ENCODE assay signal across 8 mouse cellular contexts in the genomic region with DNA sequence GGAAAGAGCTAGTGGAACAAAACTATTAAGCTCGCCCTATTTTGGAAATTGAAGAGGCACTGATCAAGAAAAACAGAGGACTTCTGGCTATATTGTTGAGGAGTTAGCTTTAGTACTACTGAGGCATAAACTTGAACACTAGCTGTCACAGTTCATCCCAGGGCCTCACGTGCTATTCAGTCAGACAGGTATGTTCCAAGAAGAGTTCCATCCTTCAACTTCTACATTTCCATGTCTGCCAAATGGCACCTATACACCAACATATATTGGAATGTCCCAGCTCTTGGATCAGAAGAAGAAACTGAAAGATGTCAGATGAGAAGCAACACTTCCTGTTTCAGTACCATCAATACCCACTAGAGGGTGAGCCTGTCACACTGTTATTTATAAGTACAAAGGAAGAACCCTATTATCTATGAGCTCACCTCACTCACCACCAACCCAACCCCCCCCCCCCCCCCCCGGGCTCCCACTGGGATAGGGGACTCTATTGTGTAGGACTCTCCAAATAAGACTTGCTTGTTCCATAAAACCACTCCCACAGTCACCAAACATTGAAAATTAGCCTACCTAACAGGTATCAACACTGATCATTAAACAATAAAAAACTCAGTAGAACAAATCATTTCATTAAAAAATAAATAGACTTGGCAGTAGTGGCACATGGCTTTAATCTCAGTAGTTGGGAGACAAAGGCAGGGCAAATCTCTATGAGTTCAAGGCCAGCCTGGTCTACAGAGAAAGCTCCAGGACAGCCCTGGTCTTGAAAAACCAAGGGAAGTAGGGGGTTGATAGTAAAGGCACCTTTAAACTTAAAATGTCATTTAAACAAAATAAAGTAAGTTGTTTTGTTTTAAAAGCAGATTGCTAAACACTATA. TPM values are rescaled to one million over a fixed set of nuclear protein-coding genes. Genes with fewer than 3 reads are reported as not detected.
DNase-seq lines count a peak whose midpoint lies in the region; ATAC-seq lines count a peak whose summit lies in the region.

No protein-coding gene starts in this region.

- H3K36me3 ChIP-seq in forebrain, embryonic 16.5 days (ENCODE audit: control insufficient read depth, insufficient read depth), result peaks cover 36% of the 10 kb centered on the region
- H3K36me3 ChIP-seq in intestine, embryonic 16.5 days (ENCODE audit: control insufficient read depth, insufficient read depth, low read length), result peaks cover 10% of the 10 kb centered on the region
- H3K36me3 ChIP-seq in stomach, embryonic 16.5 days (ENCODE audit: control insufficient read depth, insufficient read depth, low read length), result peaks cover 38% of the 10 kb centered on the region

- 81% methylated on average over 3 of the region's 3 CpGs for WGBS in forebrain, embryonic 16.5 days
- WGBS in intestine, embryonic 16.5 days, result 69% methylated on average over 3 of the region's 3 CpGs
- WGBS in stomach, embryonic 16.5 days, result 68% methylated on average over 3 of the region's 3 CpGs

- DNase-seq in right cerebral cortex, adult 18-20 months, result peak; percentile 34
- no peak for DNase-seq in right cerebral cortex, postnatal 36 days (ENCODE audit: low spot score in 2 of 2)
- peak; percentile 24 for DNase-seq in c-Kit-negative CD71-positive TER-119-positive erythroid progenitor cells, embryonic 14.5 days (ENCODE audit: low read depth, low spot score)
- DNase-seq in testis, postnatal 14 days (ENCODE audit: low spot score), result no peak

- no peaks in the 10 kb centered on the region for H3K4me1 ChIP-seq in forebrain, embryonic 16.5 days (replicated peaks; ENCODE audit: control insufficient read depth, insufficient read depth, low read length)
- H3K4me1 ChIP-seq in intestine, embryonic 16.5 days (ENCODE audit: control insufficient read depth, insufficient read depth, low read length), result peaks cover 16% of the 10 kb centered on the region
- peaks cover 14% of the 10 kb centered on the region for H3K4me1 ChIP-seq in stomach, embryonic 16.5 days (ENCODE audit: control insufficient read depth, insufficient read depth, low read length)

- H3K4me2 ChIP-seq in forebrain, embryonic 16.5 days (ENCODE audit: low read length), result no peak overlapping the region
- H3K4me2 ChIP-seq in intestine, embryonic 16.5 days (ENCODE audit: low read depth, low read length), result no peak overlapping the region
- H3K4me2 ChIP-seq in stomach, embryonic 16.5 days (ENCODE audit: low read depth, low read length), result no peak overlapping the region

- H3K9ac ChIP-seq in forebrain, embryonic 16.5 days (replicated peaks; ENCODE audit: low read depth, low read length), result no peak overlapping the region
- no peak overlapping the region for H3K9ac ChIP-seq in intestine, embryonic 16.5 days (ENCODE audit: low read depth, low read length)
- H3K9ac ChIP-seq in stomach, embryonic 16.5 days (ENCODE audit: low read length), result no peak overlapping the region

- H3K9me3 ChIP-seq in forebrain, embryonic 16.5 days (ENCODE audit: control insufficient read depth, low read length), result no peaks in the 10 kb centered on the region
- no peaks in the 10 kb centered on the region for H3K9me3 ChIP-seq in intestine, embryonic 16.5 days (ENCODE audit: control insufficient read depth, low read length)
- H3K9me3 ChIP-seq in stomach, embryonic 16.5 days (replicated peaks; ENCODE audit: control insufficient read depth, low read length), result no peaks in the 10 kb centered on the region

- no peaks in the 10 kb centered on the region for H3K27me3 ChIP-seq in forebrain, embryonic 16.5 days (replicated peaks; ENCODE audit: control insufficient read depth, insufficient read depth, low read length)
- no peaks in the 10 kb centered on the region for H3K27me3 ChIP-seq in intestine, embryonic 16.5 days (replicated peaks; ENCODE audit: control insufficient read depth, insufficient read depth, low read length)
- no peaks in the 10 kb centered on the region for H3K27me3 ChIP-seq in stomach, embryonic 16.5 days (ENCODE audit: control insufficient read depth, insufficient read depth, low read length)

- no peak overlapping the region for H3K27ac ChIP-seq in forebrain, embryonic 16.5 days (ENCODE audit: low read length)
- H3K27ac ChIP-seq in intestine, embryonic 16.5 days (ENCODE audit: low read length), result peak overlapping the region; percentile 60; the same call in 1 of the 2 replicates
- peak overlapping the region; percentile 59; the same call in 1 of the 2 replicates for H3K27ac ChIP-seq in stomach, embryonic 16.5 days (ENCODE audit: low read length)

- H3K4me3 ChIP-seq in forebrain, embryonic 16.5 days (replicated peaks; ENCODE audit: low read length), result no peak overlapping the region
- H3K4me3 ChIP-seq in intestine, embryonic 16.5 days (ENCODE audit: low read length), result no peak overlapping the region
- H3K4me3 ChIP-seq in stomach, embryonic 16.5 days (replicated peaks; ENCODE audit: low read length), result no peak overlapping the region

- ATAC-seq in forebrain, embryonic 16.5 days, result peak; percentile 81
- ATAC-seq in intestine, embryonic 16.5 days, result 0 out of 2 replicates have a peak, but pooled peaks have one; percentile 20
- peak; percentile 87 for ATAC-seq in megakaryocyte, adult 5-6 weeks (ENCODE audit: poor library complexity, severe bottlenecking)
- ATAC-seq in stomach, embryonic 16.5 days (ENCODE audit: insufficient read depth, low FRiP score), result peak; percentile 48

RNA-seq across cellular contexts. Expression of a gene that starts 32.7 kb away (rescaled TPM):
- polyA plus RNA-seq in forebrain, embryonic 16.5 days (2015; fragmentation: Nextera tagmentation; extraction: Ambion mirVana), result 41.7 and 45.6 TPM in 2 replicates
- 57.2 and 64.1 TPM in 2 replicates for polyA plus RNA-seq in intestine, embryonic 16.5 days (2015; fragmentation: Nextera tagmentation; extraction: Ambion mirVana)
- total RNA-seq in megakaryocyte, adult 5-6 weeks (2015), result 14.9 and 20.9 TPM in 2 replicates
- total RNA-seq in megakaryocyte, adult 5-6 weeks (2017), result 14.8 and 17.8 TPM in 2 replicates
- polyA plus RNA-seq in stomach, embryonic 16.5 days (2015; fragmentation: Nextera tagmentation; extraction: Ambion mirVana), result 75.7 and 84.4 TPM in 2 replicates

RNA-seq across cellular contexts. Expression of a gene that starts 41.0 kb away (rescaled TPM):
- polyA plus RNA-seq in forebrain, embryonic 16.5 days (2015; fragmentation: Nextera tagmentation; extraction: Ambion mirVana), result 0.41 and 0.52 TPM in 2 replicates
- polyA plus RNA-seq in intestine, embryonic 16.5 days (2015; fragmentation: Nextera tagmentation; extraction: Ambion mirVana), result 0.07 and 0.12 TPM in 2 replicates
- total RNA-seq in megakaryocyte, adult 5-6 weeks (2015), result 0.07 TPM in 1 of 2 replicates, not detected in the other
- total RNA-seq in megakaryocyte, adult 5-6 weeks (2017), result not detected in 2 replicates
- 0.26 TPM in 2 replicates for polyA plus RNA-seq in stomach, embryonic 16.5 days (2015; fragmentation: Nextera tagmentation; extraction: Ambion mirVana)

RNA-seq across cellular contexts. Expression of a gene that starts 52.7 kb away (rescaled TPM):
- 213 and 225 TPM in 2 replicates for polyA plus RNA-seq in forebrain, embryonic 16.5 days (2015; fragmentation: Nextera tagmentation; extraction: Ambion mirVana)
- polyA plus RNA-seq in intestine, embryonic 16.5 days (2015; fragmentation: Nextera tagmentation; extraction: Ambion mirVana), result 184 and 206 TPM in 2 replicates
- total RNA-seq in megakaryocyte, adult 5-6 weeks (2015), result 126 and 155 TPM in 2 replicates
- 76.2 and 102 TPM in 2 replicates for total RNA-seq in megakaryocyte, adult 5-6 weeks (2017)
- polyA plus RNA-seq in stomach, embryonic 16.5 days (2015; fragmentation: Nextera tagmentation; extraction: Ambion mirVana), result 184 and 203 TPM in 2 replicates

RNA-seq across cellular contexts. Expression of a gene that starts 60.0 kb away (rescaled TPM):
- not detected in 2 replicates for polyA plus RNA-seq in forebrain, embryonic 16.5 days (2015; fragmentation: Nextera tagmentation; extraction: Ambion mirVana)
- polyA plus RNA-seq in intestine, embryonic 16.5 days (2015; fragmentation: Nextera tagmentation; extraction: Ambion mirVana), result not detected in 2 replicates
- not detected in 2 replicates for total RNA-seq in megakaryocyte, adult 5-6 weeks (2015)
- not detected in 2 replicates for total RNA-seq in megakaryocyte, adult 5-6 weeks (2017)
- not detected in 2 replicates for polyA plus RNA-seq in stomach, embryonic 16.5 days (2015; fragmentation: Nextera tagmentation; extraction: Ambion mirVana)

Comparison
In these comparisons a context has a peak if more than half of its experiments do, and no peak if none do; other contexts are left out.
1. DNase-seq: peak in right cerebral cortex, adult 18-20 months (single experiment) and c-Kit-negative CD71-positive TER-119-positive erythroid progenitor cells, embryonic 14.5 days (single experiment); none in right cerebral cortex, postnatal 36 days (0 of 2) and testis, postnatal 14 days (single experiment).
2. ATAC-seq: peak in every context shown above with its lines; median percentile 87 in megakaryocyte, adult 5-6 weeks; 81 in forebrain, embryonic 16.5 days; 48 in stomach, embryonic 16.5 days; 20 in intestine, embryonic 16.5 days.